Mouse (Mus musculus) heart, embryonic 13.5 days (tissue): ENCODE data around the gene Gucy1b2. TPM values are rescaled to one million over a fixed set of nuclear protein-coding genes. Genes with fewer than 3 reads are reported as not detected.

Experiments
- ATAC-seq: fragments of 200-750 bp; cut with Nextera tagmentation; 2 replicates; pipeline ENCODE4 v1.8.0; 2017; ENCODE audit warnings: moderate TSS enrichment; ENCODE audit not compliant: insufficient number of reproducible peaks, low FRiP score, low TSS enrichment; ENCODE audit errors: extremely low read depth
- H3K27ac ChIP-seq: fragments of 300-500 bp; sonication (generic); replicated peaks from 2 replicates; pipeline ENCODE4 v1.5.1; 2015; ENCODE audit warnings: moderate library complexity, mild to moderate bottlenecking, inconsistent platforms
- H3K27me3 ChIP-seq: fragments of 300-500 bp; sonication (generic); replicated peaks from 2 replicates; pipeline ENCODE4 v1.6.1; 2015; ENCODE audit warnings: mild to moderate bottlenecking, inconsistent platforms
- H3K36me3 ChIP-seq: fragments of 300-500 bp; sonication (generic); 2 replicates; pipeline ENCODE4 v1.6.1; 2015; ENCODE audit warnings: mild to moderate bottlenecking, inconsistent platforms
- H3K4me1 ChIP-seq: fragments of 300-500 bp; sonication (generic); 2 replicates; pipeline ENCODE4 v1.6.1; 2015; ENCODE audit warnings: inconsistent platforms
- H3K4me2 ChIP-seq: fragments of 300-500 bp; sonication (generic); 2 replicates; pipeline ENCODE4 v1.6.1; 2015; ENCODE audit warnings: inconsistent platforms, mild to moderate bottlenecking, moderate library complexity
- H3K4me3 ChIP-seq: fragments of 300-500 bp; sonication (generic); 2 replicates; pipeline ENCODE4 v1.5.1; 2015; ENCODE audit warnings: moderate library complexity, mild to moderate bottlenecking, inconsistent platforms
- H3K9ac ChIP-seq: fragments of 300-500 bp; sonication (generic); 2 replicates; pipeline ENCODE4 v1.6.1; 2015; ENCODE audit warnings: inconsistent platforms, mild to moderate bottlenecking, moderate library complexity
- H3K9me3 ChIP-seq: fragments of 300-500 bp; sonication (generic); 2 replicates; pipeline ENCODE4 v1.6.1; 2016; ENCODE audit warnings: inconsistent platforms
- WGBS: fragments of 180-500 bp; shearing (Covaris S2); methylation state at CpG from one replicate; pipeline ENCODE4 v1.1.7; 2015; ENCODE audit warnings: mixed read lengths; 5-methylcytosine and 5-hydroxymethylcytosine counted together
- polyA plus RNA-seq: library from polyadenylated mRNA; unstranded; fragments of >200 nt; fragmentation: Nextera tagmentation; extraction: Ambion mirVana; gene quantifications from 2 replicates; pipeline ENCODE4 v1.2.1, GENCODE M21; 2015

The Gucy1b2 gene
- polyA plus RNA-seq, 1 experiment from 2014 or later = 0.12 TPM

DNA sequence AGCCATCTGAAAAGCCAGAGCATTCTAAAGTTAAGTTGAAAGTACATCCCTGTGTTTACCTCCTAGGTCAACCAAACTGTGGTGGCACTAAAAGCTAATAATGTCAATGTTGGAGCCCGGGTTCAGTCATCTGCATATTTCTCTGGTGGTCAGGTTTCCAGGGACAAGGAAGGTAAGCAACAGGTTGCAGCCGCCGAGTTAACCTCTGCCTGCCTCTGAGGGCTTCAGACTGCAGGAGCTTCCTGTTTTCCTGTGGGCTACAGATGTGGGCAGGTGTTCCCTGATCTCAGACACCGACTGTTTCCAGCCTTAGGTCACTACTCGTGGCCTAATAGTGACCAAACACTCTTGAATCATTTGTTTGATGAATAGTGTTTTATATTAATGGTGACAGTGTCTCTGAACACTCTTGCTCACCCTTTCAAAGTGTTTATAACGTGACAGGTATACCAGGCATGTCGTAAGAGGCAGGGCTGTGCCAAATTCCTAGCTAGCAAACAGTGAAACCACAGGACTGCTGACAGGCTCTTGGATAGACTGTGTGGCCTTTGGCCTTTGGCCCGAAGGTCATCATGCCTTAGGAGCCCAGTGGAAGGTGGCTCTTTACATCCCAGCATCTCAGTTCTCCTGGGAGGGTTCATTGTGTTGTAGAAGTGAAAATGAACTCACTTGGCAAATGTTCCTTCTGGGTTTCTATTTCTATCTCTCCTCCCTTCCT, 94.7 kb downstream of the Gucy1b2 start:
- no peak for ATAC-seq
- H3K9ac ChIP-seq = no peak overlapping the region
- no peak overlapping the region for H3K4me2 ChIP-seq
- no peak overlapping the region for H3K27ac ChIP-seq
- H3K9me3 ChIP-seq = no peaks in the 10 kb centered on the region
- WGBS = 73% methylated on average over 8 of the region's 8 CpGs
- peaks cover 65% of the 10 kb centered on the region for H3K36me3 ChIP-seq
- H3K4me1 ChIP-seq = no peaks in the 10 kb centered on the region
- H3K4me3 ChIP-seq = no peak overlapping the region
- no peaks in the 10 kb centered on the region for H3K27me3 ChIP-seq

DNA sequence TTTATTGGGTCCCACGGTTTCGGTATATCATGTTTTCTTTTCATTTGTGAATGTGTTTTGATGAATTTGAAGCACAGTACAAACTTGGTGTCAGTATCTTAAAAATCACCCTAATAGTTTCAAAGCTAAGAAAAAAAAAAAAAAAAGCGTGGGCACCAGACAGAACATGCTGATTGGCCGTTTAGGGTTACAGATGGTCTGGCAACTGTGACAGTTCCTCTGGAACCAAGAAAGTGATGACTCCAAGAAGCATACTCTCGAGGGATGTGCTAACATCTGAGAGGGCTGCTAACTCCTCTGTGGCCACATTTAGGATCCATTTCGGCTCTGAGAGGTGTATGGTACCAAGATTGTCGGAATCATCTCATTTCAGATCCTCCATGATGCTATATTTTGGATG, 100.9 kb downstream of the Gucy1b2 start:
- Histone ChIP-seq H3K27me3 (no peaks in the 10 kb centered on the region), H3K27ac (no peak overlapping the region), H3K9ac (no peak overlapping the region), H3K9me3 (no peaks in the 10 kb centered on the region), H3K4me3 (no peak overlapping the region), H3K4me1 (no peaks in the 10 kb centered on the region), H3K4me2 (no peak overlapping the region), H3K36me3 (peaks cover 37% of the 10 kb centered on the region)
- WGBS = 78% methylated on average over 7 of the region's 7 CpGs
- no peak for ATAC-seq

DNA sequence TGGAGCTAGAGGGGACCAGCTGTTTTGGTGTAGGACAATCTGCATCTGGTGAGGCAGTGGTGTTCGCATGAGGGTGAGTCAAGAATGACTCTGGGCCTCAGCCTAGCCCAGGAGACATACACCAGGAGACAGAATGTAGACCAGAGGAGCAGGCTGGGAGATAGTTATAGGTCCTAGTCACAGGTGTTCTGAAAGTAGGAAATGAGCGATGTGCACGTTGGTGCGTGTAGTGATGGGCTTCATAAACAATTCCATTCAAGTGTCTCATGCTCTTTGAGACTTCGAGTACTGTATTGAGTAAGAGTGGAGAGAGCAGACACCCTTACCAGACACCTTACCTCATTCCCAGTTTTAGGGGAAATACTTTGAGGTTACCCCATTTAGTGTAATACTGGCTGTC, 102.3 kb downstream of the Gucy1b2 start:
- Histone ChIP-seq H3K4me3 (no peak overlapping the region), H3K27ac (no peak overlapping the region), H3K4me2 (no peak overlapping the region), H3K27me3 (no peaks in the 10 kb centered on the region), H3K4me1 (peaks cover 5% of the 10 kb centered on the region; the same call in 1 of the 2 replicates), H3K36me3 (peaks cover 42% of the 10 kb centered on the region), H3K9me3 (no peaks in the 10 kb centered on the region), H3K9ac (no peak overlapping the region)
- 93% methylated on average over 5 of the region's 5 CpGs for WGBS
- no peak for ATAC-seq

DNA sequence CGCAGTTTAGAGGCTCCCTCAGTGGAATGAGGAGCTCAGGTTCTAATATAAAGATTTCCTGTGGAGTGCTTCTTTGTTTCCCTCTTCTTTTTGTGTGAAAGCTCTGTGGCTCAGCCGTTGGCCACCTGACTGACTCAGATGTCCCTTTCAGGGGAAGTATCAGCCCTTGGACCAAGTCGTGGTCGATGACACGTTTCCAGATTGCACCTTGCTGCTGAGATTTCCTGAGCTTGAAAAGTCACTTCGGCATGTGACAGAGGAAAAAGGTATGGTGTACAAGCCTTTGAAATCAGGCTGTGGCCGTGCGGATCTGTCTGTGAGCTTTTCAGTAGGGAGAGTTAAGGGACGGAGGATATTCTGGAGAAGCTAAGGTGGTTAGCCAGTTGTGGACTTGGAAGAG, 102.7 kb downstream of the Gucy1b2 start:
- no peak overlapping the region for H3K4me2 ChIP-seq
- ATAC-seq = no peak
- H3K27ac ChIP-seq = no peak overlapping the region
- no peaks in the 10 kb centered on the region for H3K27me3 ChIP-seq
- peaks cover 43% of the 10 kb centered on the region for H3K36me3 ChIP-seq
- no peaks in the 10 kb centered on the region for H3K9me3 ChIP-seq
- no peak overlapping the region for H3K9ac ChIP-seq
- whole genome bisulfite sequencing = 86% methylated on average over 9 of the region's 9 CpGs
- H3K4me3 ChIP-seq = no peak overlapping the region
- peaks cover 5% of the 10 kb centered on the region; the same call in 1 of the 2 replicates for H3K4me1 ChIP-seq

DNA sequence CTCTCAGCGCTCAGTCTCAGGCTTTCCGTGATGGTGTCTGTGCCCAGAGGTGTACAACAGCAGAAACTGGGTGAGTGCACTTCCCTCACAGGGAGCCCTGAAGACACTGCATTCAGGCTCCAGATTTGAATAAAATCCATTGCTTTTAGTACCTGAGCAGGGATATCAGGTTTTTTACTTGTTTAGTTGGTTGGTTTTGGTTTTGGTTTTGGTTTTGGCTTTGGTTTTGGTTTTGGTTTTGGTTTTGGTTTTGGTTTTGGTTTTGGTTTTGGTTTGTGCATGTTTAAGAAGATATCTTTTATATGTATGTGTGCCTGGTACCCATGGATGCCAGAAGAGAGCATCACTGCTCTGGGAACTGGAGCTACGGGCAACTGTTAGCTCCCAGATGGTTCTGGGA, 105.2 kb downstream of the Gucy1b2 start:
- no peak for ATAC-seq
- 93% methylated on average over 3 of the region's 3 CpGs for WGBS

DNA sequence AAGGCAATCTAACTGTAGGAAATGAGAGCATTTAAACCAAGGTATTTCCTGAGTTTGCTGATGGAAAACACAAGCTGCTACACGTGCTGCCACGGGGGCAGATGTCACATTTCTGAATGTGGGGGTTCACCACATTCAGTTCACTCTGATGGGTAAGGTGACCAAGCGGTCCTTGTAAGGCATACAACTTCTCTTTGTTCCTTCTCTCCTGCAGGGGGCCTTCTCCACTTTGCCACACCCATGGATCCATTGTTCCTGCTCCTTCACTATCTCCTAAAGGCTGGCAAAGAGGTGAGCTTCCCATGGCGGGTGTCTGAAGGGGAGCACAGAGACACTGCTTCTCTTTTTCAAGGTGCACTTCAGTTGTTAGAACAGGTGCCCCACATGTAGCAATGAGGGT, 105.9 kb downstream of the Gucy1b2 start:
- H3K27me3 ChIP-seq = no peaks in the 10 kb centered on the region
- no peak overlapping the region for H3K4me2 ChIP-seq
- no peak for ATAC-seq
- no peak overlapping the region for H3K27ac ChIP-seq
- H3K4me1 ChIP-seq = peaks cover 15% of the 10 kb centered on the region; the same call in 1 of the 2 replicates
- WGBS = 75% methylated on average over 4 of the region's 4 CpGs
- H3K36me3 ChIP-seq = peaks cover 43% of the 10 kb centered on the region
- H3K9ac ChIP-seq = no peak overlapping the region
- H3K9me3 ChIP-seq = no peaks in the 10 kb centered on the region
- no peak overlapping the region for H3K4me3 ChIP-seq

More for the DNA sequence above, 105.2 kb downstream of the Gucy1b2 start:
- Histone ChIP-seq H3K4me1 (peaks cover 15% of the 10 kb centered on the region; the same call in 1 of the 2 replicates), H3K36me3 (peaks cover 43% of the 10 kb centered on the region), H3K4me2 (no peak overlapping the region), H3K4me3 (no peak overlapping the region), H3K9ac (no peak overlapping the region), H3K9me3 (no peaks in the 10 kb centered on the region), H3K27me3 (no peaks in the 10 kb centered on the region), H3K27ac (no peak overlapping the region)

DNA sequence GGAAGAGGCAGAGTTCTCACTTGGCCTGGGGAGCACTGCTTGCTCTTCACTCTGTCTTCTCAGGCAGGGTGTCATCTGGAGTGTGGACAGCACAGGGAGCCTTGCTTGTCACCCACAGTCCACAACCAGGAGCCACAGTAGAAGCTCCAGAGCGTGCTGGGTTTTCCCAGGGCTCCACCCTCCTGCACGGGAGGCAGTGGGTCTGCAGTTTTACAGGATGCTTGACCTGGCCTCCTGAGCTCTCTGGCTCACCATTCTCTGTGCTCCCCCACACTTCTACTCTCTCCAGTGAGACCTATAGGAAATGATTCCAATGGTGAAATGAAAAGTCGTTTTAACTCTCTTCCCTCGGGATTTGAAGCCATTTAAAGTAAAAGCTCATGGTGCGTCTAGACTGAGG, 106.3 kb downstream of the Gucy1b2 start:
- Histone ChIP-seq H3K4me1 (peaks cover 15% of the 10 kb centered on the region; the same call in 1 of the 2 replicates), H3K36me3 (peaks cover 43% of the 10 kb centered on the region), H3K4me2 (no peak overlapping the region), H3K9ac (no peak overlapping the region), H3K27ac (no peak overlapping the region), H3K9me3 (no peaks in the 10 kb centered on the region), H3K27me3 (no peaks in the 10 kb centered on the region), H3K4me3 (no peak overlapping the region)
- no peak for ATAC-seq
- WGBS = 60% methylated on average over 5 of the region's 5 CpGs

DNA sequence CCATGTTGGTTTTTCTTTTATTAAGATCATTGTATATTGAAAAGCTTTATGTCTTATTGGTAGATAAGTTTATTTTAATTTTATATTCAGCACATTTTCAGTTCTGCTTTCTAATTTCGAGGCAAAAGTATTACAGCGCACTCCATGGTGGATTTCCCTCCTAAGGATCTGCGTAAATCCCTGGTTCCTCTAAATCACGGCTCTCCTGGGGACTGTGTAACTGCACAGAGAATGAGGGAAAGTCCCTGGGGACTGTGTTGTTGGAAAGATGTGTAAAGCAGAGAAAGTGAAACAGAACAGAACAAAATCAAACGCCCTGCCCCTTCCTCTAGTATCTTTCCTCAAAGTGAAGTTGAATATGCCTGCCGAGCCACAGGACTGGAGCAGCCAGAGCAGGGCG, 109.0 kb downstream of the Gucy1b2 start:
- ATAC-seq = no peak
- Histone ChIP-seq H3K4me2 (no peak overlapping the region; the same call in 1 of the 2 replicates), H3K4me1 (peaks cover 30% of the 10 kb centered on the region), H3K4me3 (no peak overlapping the region), H3K27ac (no peak overlapping the region), H3K27me3 (no peaks in the 10 kb centered on the region), H3K9me3 (no peaks in the 10 kb centered on the region), H3K9ac (peak overlapping the region; percentile 24; the same call in 1 of the 2 replicates), H3K36me3 (peaks cover 27% of the 10 kb centered on the region)
- WGBS = 75% methylated on average over 7 of the region's 7 CpGs

DNA sequence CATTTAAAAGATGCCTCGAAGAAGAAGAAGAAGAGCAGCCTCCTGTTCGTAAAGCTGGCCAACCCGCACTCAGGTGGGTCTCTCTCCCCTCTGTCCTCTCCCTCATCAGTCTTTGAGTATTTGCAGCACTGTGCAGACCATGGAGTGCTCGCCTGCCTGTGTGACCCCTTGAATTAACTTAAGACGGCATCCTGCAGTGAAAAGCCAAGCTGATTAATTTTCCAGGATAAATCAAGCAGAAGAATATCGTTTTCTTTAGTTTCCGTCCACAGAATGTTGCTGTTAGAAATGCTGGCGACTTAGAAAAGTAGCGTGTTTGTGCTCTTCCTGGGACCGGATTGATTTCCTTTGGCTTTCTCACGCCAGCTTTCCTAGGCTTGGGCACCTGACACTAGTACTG, 109.5 kb downstream of the Gucy1b2 start:
- H3K9ac ChIP-seq = no peak overlapping the region
- no peak overlapping the region for H3K4me3 ChIP-seq
- H3K4me1 ChIP-seq = peaks cover 35% of the 10 kb centered on the region
- no peak for ATAC-seq
- no peak overlapping the region for H3K4me2 ChIP-seq
- H3K36me3 ChIP-seq = peaks cover 27% of the 10 kb centered on the region
- 91% methylated on average over 11 of the region's 11 CpGs for WGBS
- H3K27me3 ChIP-seq = no peaks in the 10 kb centered on the region
- H3K9me3 ChIP-seq = no peaks in the 10 kb centered on the region
- H3K27ac ChIP-seq = no peak overlapping the region

Other genes starting within 250 kb of the Gucy1b2 start
- gene Rnaseh2b, start 163.7 kb downstream of the Gucy1b2 start, polyA plus RNA-seq = 53.4 and 59.4 TPM in 2 replicates
- gene Dleu7, start 163.2 kb downstream of the Gucy1b2 start, polyA plus RNA-seq = 1.1 and 1.2 TPM in 2 replicates
- gene Fam124a, start 99.4 kb upstream of the Gucy1b2 start, polyA plus RNA-seq = 2.4 and 3.5 TPM in 2 replicates
- gene Gm4131, start 110.6 kb upstream of the Gucy1b2 start, polyA plus RNA-seq = not detected in 2 replicates
- not detected in 2 replicates for gene Serpine3, start 207.4 kb upstream of the Gucy1b2 start, polyA plus RNA-seq